Mouse (Mus musculus) liver, embryonic 15.5 days (tissue): ENCODE measurements around the gene Tm4sf1. TPM values are rescaled to one million over a fixed set of nuclear protein-coding genes. Genes with fewer than 3 reads are reported as not detected.

Experiments
- ATAC-seq: fragments of 200-750 bp; cut with Nextera tagmentation; 2 replicates; pipeline ENCODE4 v1.8.0; 2017; ENCODE audit warnings: moderate number of reproducible peaks, mild to moderate bottlenecking, moderate library complexity; ENCODE audit not compliant: insufficient read depth
- H3K27ac ChIP-seq: fragments of 300-500 bp; sonication (generic); replicated peaks from 2 replicates; pipeline ENCODE4 v1.5.1; 2015; ENCODE audit warnings: mild to moderate bottlenecking, inconsistent platforms
- H3K27me3 ChIP-seq: fragments of 300-500 bp; sonication (generic); 2 replicates; pipeline ENCODE4 v1.6.1; 2015; ENCODE audit warnings: mild to moderate bottlenecking, inconsistent platforms
- H3K36me3 ChIP-seq: fragments of 300-500 bp; sonication (generic); replicated peaks from 2 replicates; pipeline ENCODE4 v1.6.1; 2015; ENCODE audit warnings: moderate library complexity, mild to moderate bottlenecking, inconsistent platforms
- H3K4me1 ChIP-seq: fragments of 300-500 bp; sonication (generic); replicated peaks from 2 replicates; pipeline ENCODE4 v1.6.1; 2015; ENCODE audit warnings: inconsistent platforms
- H3K4me2 ChIP-seq: fragments of 300-500 bp; sonication (generic); 2 replicates; pipeline ENCODE4 v1.6.1; 2015; ENCODE audit warnings: moderate library complexity, mild to moderate bottlenecking, inconsistent platforms
- H3K4me3 ChIP-seq: fragments of 300-500 bp; sonication (generic); replicated peaks from 2 replicates; pipeline ENCODE4 v1.5.1; 2015; ENCODE audit warnings: mild to moderate bottlenecking, inconsistent platforms
- H3K9ac ChIP-seq: fragments of 300-500 bp; sonication (generic); 2 replicates; pipeline ENCODE4 v1.6.1; 2015; ENCODE audit warnings: moderate library complexity, mild to moderate bottlenecking, inconsistent platforms
- H3K9me3 ChIP-seq: fragments of 300-500 bp; sonication (generic); replicated peaks from 2 replicates; pipeline ENCODE4 v1.6.1; 2016; ENCODE audit warnings: inconsistent platforms
- WGBS: fragments of 180-500 bp; shearing (Covaris S2); methylation state at CpG from one replicate; pipeline ENCODE4 v1.1.7; 2015; ENCODE audit warnings: mixed read lengths; ENCODE audit not compliant: insufficient replicate concordance; 5-methylcytosine and 5-hydroxymethylcytosine counted together
- polyA plus RNA-seq: library from polyadenylated mRNA; unstranded; fragments of >200 nt; fragmentation: Nextera tagmentation; extraction: Ambion mirVana; gene quantifications from 2 replicates; pipeline ENCODE4 v1.2.1, GENCODE M21; 2015

Tm4sf1 gene
- 12.5 and 14.2 TPM in 2 replicates for polyA plus RNA-seq

DNA sequence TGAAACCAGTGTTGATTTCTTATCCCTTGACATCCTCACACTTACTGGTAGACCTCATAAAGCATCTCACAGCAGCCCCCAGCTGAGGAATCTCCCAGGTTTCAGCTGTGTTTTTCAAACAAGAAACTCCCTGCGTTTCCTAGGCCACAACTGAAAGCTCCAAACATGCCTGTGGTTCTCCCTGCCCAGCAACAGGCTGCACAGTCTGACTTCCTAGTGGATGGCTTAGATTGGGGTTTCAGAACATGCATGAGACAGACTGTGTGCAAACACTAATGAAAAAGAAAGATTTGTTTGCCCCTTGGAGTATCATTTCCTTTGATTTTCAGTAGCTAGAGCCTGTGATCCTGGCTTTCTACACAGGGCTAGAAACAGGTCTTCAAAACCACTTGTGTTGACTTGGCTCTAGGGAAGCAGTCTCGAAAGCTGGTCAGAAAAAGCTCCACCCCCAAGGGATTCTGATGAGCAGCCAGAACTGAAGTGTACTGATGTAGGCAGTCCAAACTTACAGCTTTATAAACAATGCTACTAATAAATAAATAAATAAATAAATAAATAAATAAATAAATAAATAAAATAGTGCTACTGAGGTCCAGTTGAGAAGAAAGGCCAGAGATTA is at the start of gene Tm4sf1:
Gene Tm4sf1, minus strand, starts transcription at position 68 of the 619 bp plus-strand sequence.
- Histone ChIP-seq H3K4me3 (no peak within 1 kb of the TSS), H3K27me3 (no peaks in the 10 kb centered on the region), H3K4me2 (no peak within 1 kb of the TSS), H3K9ac (no peak within 1 kb of the TSS), H3K4me1 (no peaks in the 10 kb centered on the region), H3K27ac (no peak within 1 kb of the TSS), H3K36me3 (no peaks in the 10 kb centered on the region), H3K9me3 (no peaks in the 10 kb centered on the region)
- 54% methylated on average over 2 of the region's 2 CpGs for WGBS
- ATAC-seq, result no peak

GRCm38 (mm10) chr3:57344811-57345210 is 43.0 kb upstream of the Tm4sf1 start:
- Histone ChIP-seq H3K4me1 (no peaks in the 10 kb centered on the region), H3K27ac (peak overlapping the region; percentile 66), H3K4me3 (no peak overlapping the region), H3K9ac (no peak overlapping the region), H3K27me3 (no peaks in the 10 kb centered on the region), H3K9me3 (no peaks in the 10 kb centered on the region), H3K4me2 (no peak overlapping the region), H3K36me3 (no peaks in the 10 kb centered on the region)
- 60% methylated on average over 5 of the region's 5 CpGs for WGBS
- ATAC-seq, result peak; percentile 72

- Histone ChIP-seq H3K36me3 (no peaks in the 10 kb centered on the region), H3K4me1 (no peaks in the 10 kb centered on the region), H3K9ac (no peak overlapping the region), H3K27me3 (no peaks in the 10 kb centered on the region), H3K4me3 (no peak overlapping the region), H3K27ac (peak overlapping the region; percentile 71), H3K9me3 (no peaks in the 10 kb centered on the region), H3K4me2 (no peak overlapping the region)
- ATAC-seq, result peak; percentile 81
- WGBS, result 52% methylated on average over 11 of the region's 11 CpGs
Measured at GRCm38 (mm10) chr3:57343837-57344607, 42.2 kb upstream of the Tm4sf1 start.

GRCm38 (mm10) chr3:57342976-57343375 is 41.2 kb upstream of the Tm4sf1 start:
- no peak overlapping the region for H3K4me2 ChIP-seq
- no peaks in the 10 kb centered on the region for H3K9me3 ChIP-seq
- ATAC-seq, result no peak
- H3K9ac ChIP-seq, result no peak overlapping the region
- H3K27ac ChIP-seq, result no peak overlapping the region
- no peaks in the 10 kb centered on the region for H3K36me3 ChIP-seq
- no peaks in the 10 kb centered on the region for H3K27me3 ChIP-seq
- 64% methylated on average over 4 of the region's 4 CpGs for whole genome bisulfite sequencing
- no peaks in the 10 kb centered on the region for H3K4me1 ChIP-seq
- H3K4me3 ChIP-seq, result no peak overlapping the region

DNA sequence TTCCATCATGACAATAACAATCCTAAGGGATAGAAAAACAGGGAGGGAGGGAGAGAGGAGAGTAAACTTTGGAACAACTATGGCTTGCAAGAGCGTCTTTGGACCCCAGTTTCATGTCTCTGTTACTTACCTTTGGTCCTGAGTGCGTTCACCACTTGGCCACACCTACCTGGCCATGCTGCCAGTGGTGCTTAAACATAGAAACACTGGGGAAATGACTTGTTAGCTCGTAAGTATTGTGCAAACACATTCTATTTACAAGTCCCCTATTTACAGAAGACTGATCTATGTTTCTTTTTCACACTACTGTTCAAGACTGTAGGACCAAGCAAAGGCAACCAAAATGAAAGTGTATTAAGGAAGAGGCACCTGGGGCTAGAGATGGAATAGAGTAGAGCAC is 39.5 kb upstream of the Tm4sf1 start:
- Histone ChIP-seq H3K4me1 (no peaks in the 10 kb centered on the region), H3K9me3 (no peaks in the 10 kb centered on the region), H3K27me3 (no peaks in the 10 kb centered on the region), H3K4me3 (no peak overlapping the region), H3K9ac (no peak overlapping the region), H3K4me2 (no peak overlapping the region), H3K27ac (0 out of 2 replicates have a peak overlapping the region, but pooled peaks have one; percentile 14), H3K36me3 (no peaks in the 10 kb centered on the region)
- 39% methylated on average over 3 of the region's 3 CpGs for WGBS
- ATAC-seq, result no peak

GRCm38 (mm10) chr3:57335080-57335815 is 33.5 kb upstream of the Tm4sf1 start:
- WGBS, result 50% methylated on average over 3 of the region's 3 CpGs
- Histone ChIP-seq H3K9ac (no peak overlapping the region), H3K4me2 (no peak overlapping the region), H3K4me3 (no peak overlapping the region), H3K27ac (no peak overlapping the region), H3K4me1 (no peaks in the 10 kb centered on the region), H3K36me3 (no peaks in the 10 kb centered on the region), H3K9me3 (no peaks in the 10 kb centered on the region), H3K27me3 (no peaks in the 10 kb centered on the region)
- no peak for ATAC-seq

- no peaks in the 10 kb centered on the region for H3K9me3 ChIP-seq
- no peak overlapping the region for H3K9ac ChIP-seq
- H3K36me3 ChIP-seq, result no peaks in the 10 kb centered on the region
- H3K4me3 ChIP-seq, result no peak overlapping the region
- no peak overlapping the region for H3K27ac ChIP-seq
- no peak overlapping the region for H3K4me2 ChIP-seq
- 59% methylated on average over 5 of the region's 6 CpGs for WGBS
- ATAC-seq, result no peak
- no peaks in the 10 kb centered on the region for H3K4me1 ChIP-seq
- H3K27me3 ChIP-seq, result no peaks in the 10 kb centered on the region
Measured at GRCm38 (mm10) chr3:57327941-57328340, 26.2 kb upstream of the Tm4sf1 start.

GRCm38 (mm10) chr3:57307076-57307475 is 5.3 kb upstream of the Tm4sf1 start:
- Histone ChIP-seq H3K27ac (no peak overlapping the region), H3K27me3 (no peaks in the 10 kb centered on the region), H3K4me1 (no peaks in the 10 kb centered on the region), H3K4me3 (no peak overlapping the region), H3K4me2 (no peak overlapping the region), H3K36me3 (no peaks in the 10 kb centered on the region), H3K9ac (no peak overlapping the region), H3K9me3 (no peaks in the 10 kb centered on the region)
- 68% methylated on average over 3 of the region's 3 CpGs for WGBS
- no peak for ATAC-seq

DNA sequence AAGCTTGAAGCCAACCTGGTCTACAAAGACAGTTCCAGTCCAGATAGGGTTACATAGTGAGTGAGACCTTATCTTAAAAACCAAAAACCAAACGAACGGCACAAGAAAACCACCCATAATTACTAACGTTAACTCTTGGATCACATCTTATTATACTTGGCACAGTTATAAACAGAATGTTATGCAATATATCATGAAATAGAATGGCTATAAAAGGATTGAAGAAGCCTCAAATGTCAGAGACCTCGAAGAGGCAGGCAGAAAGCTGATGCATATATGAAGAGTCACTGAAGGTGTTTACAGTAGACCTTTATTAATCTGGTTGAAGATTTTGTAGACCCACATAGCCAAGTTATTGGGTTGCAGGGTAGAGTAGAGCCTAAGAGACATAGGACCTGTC is 3.8 kb upstream of the Tm4sf1 start:
- 57% methylated on average over 4 of the region's 4 CpGs for WGBS
- no peak overlapping the region for H3K27ac ChIP-seq
- no peak overlapping the region for H3K9ac ChIP-seq
- no peaks in the 10 kb centered on the region for H3K4me1 ChIP-seq
- no peaks in the 10 kb centered on the region for H3K36me3 ChIP-seq
- H3K9me3 ChIP-seq, result no peaks in the 10 kb centered on the region
- H3K4me2 ChIP-seq, result no peak overlapping the region
- H3K4me3 ChIP-seq, result no peak overlapping the region
- no peaks in the 10 kb centered on the region for H3K27me3 ChIP-seq
- ATAC-seq, result no peak

DNA sequence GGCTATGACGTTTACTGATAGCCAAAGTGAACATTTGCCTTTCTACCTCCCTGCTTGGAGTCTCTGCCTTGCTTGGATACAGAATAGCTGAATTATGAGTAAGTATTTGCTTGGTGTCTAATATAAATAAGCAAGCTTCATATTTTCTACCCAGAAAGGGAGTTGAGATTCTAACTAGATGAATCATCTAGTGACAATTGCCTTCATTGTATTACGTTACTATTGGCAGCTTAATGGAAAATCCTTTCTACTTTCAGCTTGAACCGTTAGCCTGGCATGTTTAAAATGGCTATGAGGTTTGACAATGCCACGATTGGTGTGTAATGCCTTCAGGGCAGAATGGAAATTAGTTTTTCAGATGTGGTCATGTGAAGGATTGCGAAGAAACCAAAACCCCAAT is 2.7 kb upstream of the Tm4sf1 start:
- WGBS, result 56% methylated on average over 5 of the region's 5 CpGs
- ATAC-seq, result no peak
- H3K9ac ChIP-seq, result no peak overlapping the region
- H3K4me1 ChIP-seq, result no peaks in the 10 kb centered on the region
- no peaks in the 10 kb centered on the region for H3K36me3 ChIP-seq
- H3K4me2 ChIP-seq, result no peak overlapping the region
- H3K4me3 ChIP-seq, result no peak overlapping the region
- no peaks in the 10 kb centered on the region for H3K9me3 ChIP-seq
- no peak overlapping the region for H3K27ac ChIP-seq
- H3K27me3 ChIP-seq, result no peaks in the 10 kb centered on the region

GRCm38 (mm10) chr3:57304050-57304449 is 2.3 kb upstream of the Tm4sf1 start:
- H3K4me3 ChIP-seq, result no peak overlapping the region
- no peak overlapping the region for H3K4me2 ChIP-seq
- no peaks in the 10 kb centered on the region for H3K4me1 ChIP-seq
- H3K27me3 ChIP-seq, result no peaks in the 10 kb centered on the region
- 54% methylated on average over 4 of the region's 4 CpGs for whole genome bisulfite sequencing
- ATAC-seq, result no peak
- H3K9me3 ChIP-seq, result no peaks in the 10 kb centered on the region
- H3K9ac ChIP-seq, result no peak overlapping the region
- no peak overlapping the region for H3K27ac ChIP-seq
- H3K36me3 ChIP-seq, result no peaks in the 10 kb centered on the region
